Mouse (Mus musculus): Measurements from ENCODE around the gene Zfp142. TPM values are rescaled to one million over a fixed set of nuclear protein-coding genes. Genes with fewer than 3 reads are reported as not detected.

Zfp142 gene
- polyA plus RNA-seq, 1 experiment from 2014 or later = 10.2 TPM

DNA sequence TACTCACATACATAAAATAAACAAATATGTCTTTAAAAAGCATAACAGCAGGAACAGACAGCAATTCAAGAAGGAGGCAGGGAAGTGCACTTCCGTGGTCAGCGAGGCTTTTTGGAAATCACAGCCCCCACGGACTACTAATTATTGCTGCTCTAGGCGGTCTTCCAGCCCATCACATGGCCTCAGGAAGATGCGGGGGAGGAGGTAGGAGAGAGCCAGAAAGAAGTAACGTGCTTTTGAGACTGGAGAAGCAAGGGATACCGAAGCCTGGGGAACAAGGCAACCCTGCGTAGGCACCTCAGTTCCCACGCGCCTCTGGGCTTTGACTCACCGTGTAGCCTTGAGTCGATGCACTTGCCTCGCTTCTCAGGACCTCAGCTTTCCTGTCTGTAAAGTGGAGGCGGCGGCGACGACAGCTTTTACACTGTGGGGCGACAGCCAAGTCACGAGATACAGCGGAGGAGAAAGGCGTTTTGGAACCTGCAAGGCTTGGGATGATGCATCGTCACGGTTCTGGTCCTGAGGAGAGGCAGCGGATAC lies 743 bp downstream of the Zfp142 start:
- WGBS = under 1% methylated on average over 24 of the region's 24 CpGs
- H3K4me3 ChIP-seq (ENCODE audit: low read depth, low read length) = peak overlapping the region; percentile 93
- peak overlapping the region; percentile 67 for H3K27ac ChIP-seq (ENCODE audit: low read depth, low read length)
- peaks cover 13% of the 10 kb centered on the region for H3K4me1 ChIP-seq (ENCODE audit: control insufficient read depth, insufficient read depth, low read length)
- H3K4me2 ChIP-seq (ENCODE audit: low read depth) = peak overlapping the region; percentile 89
- H3K27me3 ChIP-seq (ENCODE audit: control insufficient read depth, insufficient read depth, low read length) = no peaks in the 10 kb centered on the region
- H3K36me3 ChIP-seq (ENCODE audit: control insufficient read depth, insufficient read depth, low read length) = peaks cover 5% of the 10 kb centered on the region; the same call in 1 of the 2 replicates
- no peak for DNase-seq (ENCODE audit: low spot score)
- no peak; the same call in 1 of the 2 replicates for ATAC-seq (ENCODE audit: insufficient read depth, low FRiP score, low TSS enrichment)
- H3K9ac ChIP-seq (ENCODE audit: low read length) = peak overlapping the region; percentile 79
- no peaks in the 10 kb centered on the region for H3K9me3 ChIP-seq (ENCODE audit: control insufficient read depth, low read length)

DNA sequence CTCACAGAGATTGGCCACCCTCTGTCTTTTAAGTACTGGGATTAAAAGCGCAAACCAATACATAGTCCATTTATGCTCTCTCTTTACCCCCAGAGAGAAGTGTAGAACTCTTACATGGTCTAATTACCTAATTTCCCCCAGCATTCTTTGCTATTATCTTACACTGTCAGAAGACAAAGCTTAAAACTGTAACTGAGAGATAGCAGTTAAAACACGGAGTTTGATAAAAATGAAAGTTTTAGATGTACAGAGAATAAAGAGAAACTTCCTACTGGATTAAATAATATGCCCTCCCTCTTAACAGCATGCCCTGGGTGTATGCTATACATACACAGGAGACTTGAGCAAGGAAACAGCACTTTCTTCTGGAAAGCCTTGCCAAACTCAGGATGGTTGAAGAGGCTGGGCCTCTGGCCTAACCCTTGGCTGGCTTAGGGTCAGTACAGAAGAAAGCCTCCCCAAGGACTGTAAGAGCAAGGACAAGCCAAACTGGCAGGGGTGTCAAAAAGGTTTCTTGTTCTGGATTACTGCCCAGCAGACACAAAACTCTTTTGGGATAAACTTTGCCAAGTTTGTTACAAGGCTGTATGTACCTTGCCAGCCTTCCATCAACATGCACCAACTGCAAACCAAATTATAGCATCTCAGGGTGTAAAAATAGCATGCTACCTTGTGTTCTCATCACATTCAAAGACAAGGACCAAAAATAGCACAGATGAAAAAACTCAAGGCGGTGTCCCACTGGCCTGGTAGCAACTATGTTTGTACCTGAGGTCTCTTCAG lies 3.2 kb downstream of the Zfp142 start:
- ATAC-seq (ENCODE audit: insufficient read depth, low FRiP score, low TSS enrichment) = no peak
- Histone ChIP-seq H3K9me3 (ENCODE audit: control insufficient read depth, low read length) (no peaks in the 10 kb centered on the region), H3K4me2 (ENCODE audit: low read depth) (no peak overlapping the region), H3K27me3 (ENCODE audit: control insufficient read depth, insufficient read depth, low read length) (no peaks in the 10 kb centered on the region), H3K4me1 (ENCODE audit: control insufficient read depth, insufficient read depth, low read length) (peaks cover 13% of the 10 kb centered on the region), H3K27ac (ENCODE audit: low read depth, low read length) (no peak overlapping the region), H3K4me3 (ENCODE audit: low read depth, low read length) (no peak overlapping the region), H3K36me3 (ENCODE audit: control insufficient read depth, insufficient read depth, low read length) (peaks cover 2% of the 10 kb centered on the region; the same call in 1 of the 2 replicates), H3K9ac (ENCODE audit: low read length) (no peak overlapping the region)
- WGBS = 93% methylated on average over 3 of the region's 3 CpGs
- no peak for DNase-seq (ENCODE audit: low spot score)

DNA sequence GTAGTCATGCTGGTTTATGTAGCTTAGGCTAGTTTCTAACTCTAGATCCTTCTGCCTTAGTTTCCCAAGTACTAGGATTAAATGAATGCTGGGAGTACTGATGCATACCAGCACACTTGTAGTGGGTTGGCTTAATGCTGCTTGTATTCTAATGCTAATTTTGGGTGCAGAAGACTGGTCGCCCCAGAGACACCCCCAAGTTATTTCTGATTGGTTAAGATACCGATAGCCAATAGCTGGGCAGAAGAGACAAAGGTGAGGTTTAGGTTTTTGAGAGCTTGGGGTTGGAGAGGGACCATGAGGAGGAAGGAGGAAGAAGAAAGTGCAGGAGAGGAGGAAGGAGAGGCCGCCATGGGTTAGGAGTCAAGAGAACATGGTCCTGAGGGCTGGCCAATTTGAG lies 5.4 kb downstream of the Zfp142 start:
- H3K27ac ChIP-seq (ENCODE audit: low read depth, low read length) = no peak overlapping the region
- peaks cover 10% of the 10 kb centered on the region for H3K36me3 ChIP-seq (ENCODE audit: control insufficient read depth, insufficient read depth, low read length)
- no peaks in the 10 kb centered on the region for H3K9me3 ChIP-seq (ENCODE audit: control insufficient read depth, low read length)
- DNase-seq (ENCODE audit: low spot score) = no peak
- no peaks in the 10 kb centered on the region for H3K27me3 ChIP-seq (ENCODE audit: control insufficient read depth, insufficient read depth, low read length)
- no peak overlapping the region for H3K4me2 ChIP-seq (ENCODE audit: low read depth)
- peaks cover 8% of the 10 kb centered on the region for H3K4me1 ChIP-seq (ENCODE audit: control insufficient read depth, insufficient read depth, low read length)
- no peak overlapping the region for H3K9ac ChIP-seq (ENCODE audit: low read length)
- 80% methylated on average over 3 of the region's 3 CpGs for WGBS
- ATAC-seq (ENCODE audit: insufficient read depth, low FRiP score, low TSS enrichment) = no peak
- H3K4me3 ChIP-seq (ENCODE audit: low read depth, low read length) = no peak overlapping the region

DNA sequence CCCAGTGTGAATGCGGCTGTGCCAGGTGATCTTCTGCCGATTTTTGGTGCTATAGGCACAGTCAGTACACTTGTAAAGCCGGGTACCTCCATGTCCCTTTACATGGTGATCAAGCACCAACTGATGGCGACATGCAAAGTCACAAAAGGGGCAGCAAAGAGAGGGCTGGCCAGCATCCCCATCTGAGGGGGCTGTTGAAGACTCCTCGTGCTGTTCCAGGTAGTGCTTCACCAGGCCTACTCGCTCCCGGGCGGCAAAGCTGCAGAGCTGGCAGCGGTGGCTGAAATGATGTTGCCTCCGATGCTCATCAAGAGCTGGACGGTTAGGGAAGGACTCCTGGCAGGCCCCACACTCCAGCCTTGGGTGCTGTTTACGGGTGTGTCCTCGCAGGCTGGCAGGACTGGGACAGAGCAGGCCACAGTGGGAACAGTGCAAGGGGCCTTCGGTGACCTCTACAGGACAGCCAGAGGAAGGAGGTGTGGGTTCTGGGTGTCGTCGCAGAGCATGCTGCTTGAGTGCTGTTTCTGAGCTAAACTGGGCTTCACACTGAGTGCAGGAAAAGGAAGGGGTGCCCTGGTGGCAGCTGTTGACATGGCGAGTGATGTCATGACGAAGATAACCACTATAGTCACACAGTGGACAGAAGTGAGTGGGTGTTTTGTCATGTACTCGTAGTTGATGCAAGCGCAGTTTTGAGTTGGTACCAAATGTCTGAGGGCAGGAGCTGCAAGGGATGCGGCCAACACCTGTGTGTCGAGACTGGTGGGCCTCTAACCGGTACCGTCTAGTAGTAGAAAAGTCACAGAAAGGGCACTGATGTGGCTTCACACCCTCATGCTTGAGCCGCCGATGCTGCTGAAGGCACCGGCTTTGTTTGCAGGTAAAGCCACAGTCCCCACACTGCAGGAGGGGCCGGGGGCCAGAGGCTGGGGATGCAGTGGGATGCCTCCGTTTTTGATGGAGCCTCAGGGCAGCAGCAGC lies 18.0 kb downstream of the Zfp142 start:
- Histone ChIP-seq H3K27ac (ENCODE audit: low read depth, low read length) (no peak overlapping the region), H3K9me3 (ENCODE audit: control insufficient read depth, low read length) (no peaks in the 10 kb centered on the region), H3K27me3 (ENCODE audit: control insufficient read depth, insufficient read depth, low read length) (no peaks in the 10 kb centered on the region), H3K36me3 (ENCODE audit: control insufficient read depth, insufficient read depth, low read length) (peaks cover 25% of the 10 kb centered on the region), H3K9ac (ENCODE audit: low read length) (no peak overlapping the region), H3K4me3 (ENCODE audit: low read depth, low read length) (no peak overlapping the region), H3K4me1 (ENCODE audit: control insufficient read depth, insufficient read depth, low read length) (no peaks in the 10 kb centered on the region), H3K4me2 (ENCODE audit: low read depth) (no peak overlapping the region)
- 91% methylated on average over 29 of the region's 29 CpGs for WGBS
- DNase-seq (ENCODE audit: low spot score) = no peak
- ATAC-seq (ENCODE audit: insufficient read depth, low FRiP score, low TSS enrichment) = no peak

DNA sequence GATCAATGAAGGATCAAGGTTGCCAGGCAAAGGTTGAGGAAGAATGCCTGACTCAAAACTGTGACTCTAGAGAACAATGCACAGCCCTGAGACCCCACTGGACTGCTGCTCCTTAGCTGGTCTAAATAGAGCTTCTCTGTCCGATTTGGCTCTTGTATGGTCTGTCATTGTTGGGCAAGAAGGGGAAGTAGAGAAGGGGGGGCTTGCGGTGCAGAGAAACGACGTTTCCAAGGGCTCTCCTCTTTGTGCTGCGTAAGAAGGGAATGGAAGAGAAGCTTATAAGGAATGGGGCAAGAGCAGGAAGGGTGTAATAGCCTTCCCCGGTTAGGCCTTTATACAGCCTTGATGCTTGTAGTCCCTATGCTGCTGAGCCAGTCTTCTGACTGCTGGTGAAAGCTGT lies 22.2 kb downstream of the Zfp142 start:
- Histone ChIP-seq H3K36me3 (ENCODE audit: control insufficient read depth, insufficient read depth, low read length) (peaks cover 18% of the 10 kb centered on the region), H3K27ac (ENCODE audit: low read depth, low read length) (no peak overlapping the region), H3K4me3 (ENCODE audit: low read depth, low read length) (no peak overlapping the region), H3K9ac (ENCODE audit: low read length) (no peak overlapping the region), H3K9me3 (ENCODE audit: control insufficient read depth, low read length) (no peaks in the 10 kb centered on the region), H3K4me2 (ENCODE audit: low read depth) (no peak overlapping the region), H3K27me3 (ENCODE audit: control insufficient read depth, insufficient read depth, low read length) (no peaks in the 10 kb centered on the region), H3K4me1 (ENCODE audit: control insufficient read depth, insufficient read depth, low read length) (no peaks in the 10 kb centered on the region)
- ATAC-seq (ENCODE audit: insufficient read depth, low FRiP score, low TSS enrichment) = no peak
- 88% methylated on average over 6 of the region's 6 CpGs for WGBS
- no peak for DNase-seq (ENCODE audit: low spot score)

DNA sequence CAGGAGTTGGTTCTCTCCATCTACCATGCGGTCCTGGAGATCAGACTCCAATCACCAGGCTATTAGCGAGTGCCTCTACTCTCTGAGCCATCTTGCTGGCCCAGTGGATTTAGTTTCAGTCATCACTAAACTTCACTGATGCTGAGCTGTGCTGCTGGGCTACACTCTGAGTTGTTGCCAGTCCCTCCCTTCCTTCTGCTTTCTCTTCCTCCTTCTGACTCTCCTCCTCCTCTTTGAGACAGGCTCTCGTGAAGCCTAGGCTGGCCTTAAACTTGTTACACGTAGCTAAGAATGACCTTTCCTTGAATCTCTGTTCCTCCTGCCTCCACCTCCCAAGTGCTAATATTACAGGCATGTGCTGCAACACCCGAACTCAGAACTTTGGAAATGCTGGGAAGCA lies 29.0 kb downstream of the Zfp142 start:
- Histone ChIP-seq H3K4me1 (ENCODE audit: control insufficient read depth, insufficient read depth, low read length) (no peaks in the 10 kb centered on the region), H3K36me3 (ENCODE audit: control insufficient read depth, insufficient read depth, low read length) (no peaks in the 10 kb centered on the region), H3K9me3 (ENCODE audit: control insufficient read depth, low read length) (no peaks in the 10 kb centered on the region), H3K27ac (ENCODE audit: low read depth, low read length) (no peak overlapping the region), H3K9ac (ENCODE audit: low read length) (no peak overlapping the region), H3K27me3 (ENCODE audit: control insufficient read depth, insufficient read depth, low read length) (no peaks in the 10 kb centered on the region), H3K4me2 (ENCODE audit: low read depth) (no peak overlapping the region), H3K4me3 (ENCODE audit: low read depth, low read length) (no peak overlapping the region)
- DNase-seq (ENCODE audit: low spot score) (no peak), ATAC-seq (ENCODE audit: insufficient read depth, low FRiP score, low TSS enrichment) (no peak)
- 86% methylated on average over 5 of the region's 5 CpGs for WGBS

DNA sequence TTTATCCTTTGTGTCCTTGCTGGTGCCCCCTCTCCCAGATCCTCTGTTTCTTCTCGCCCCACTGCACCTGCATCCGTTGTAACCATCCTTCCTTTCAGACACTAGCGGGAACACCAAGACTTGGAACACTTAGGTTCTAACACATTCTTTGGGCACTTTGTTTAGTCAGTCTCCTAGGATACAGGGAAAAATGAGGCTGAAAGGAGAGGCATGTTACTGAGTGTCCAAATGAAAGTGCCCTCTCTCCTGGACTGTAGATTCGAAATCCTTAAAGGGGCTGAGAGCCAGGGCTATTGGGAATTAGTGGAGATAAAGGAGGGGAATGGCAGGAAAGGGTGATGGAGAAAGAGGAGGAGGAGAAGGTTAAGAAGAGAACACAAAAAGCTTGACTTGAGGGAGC lies 43.9 kb downstream of the Zfp142 start, which contains the start of gene Usp37:
Usp37 (minus strand) TSS at position 101 of the 400 bp plus-strand sequence.
- DNase-seq (ENCODE audit: low spot score) (no peak), ATAC-seq (ENCODE audit: insufficient read depth, low FRiP score, low TSS enrichment) (no peak)
- H3K27ac ChIP-seq (ENCODE audit: low read depth, low read length) = no peak within 1 kb of the TSS
- H3K36me3 ChIP-seq (ENCODE audit: control insufficient read depth, insufficient read depth, low read length) = no peaks in the 10 kb centered on the region
- no peaks in the 10 kb centered on the region for H3K27me3 ChIP-seq (ENCODE audit: control insufficient read depth, insufficient read depth, low read length)
- no peak within 1 kb of the TSS for H3K4me2 ChIP-seq (ENCODE audit: low read depth)
- 41% methylated on average over 4 of the region's 4 CpGs for WGBS
- no peaks in the 10 kb centered on the region for H3K9me3 ChIP-seq (ENCODE audit: control insufficient read depth, low read length)
- H3K9ac ChIP-seq (ENCODE audit: low read length) = no peak within 1 kb of the TSS
- H3K4me1 ChIP-seq (ENCODE audit: control insufficient read depth, insufficient read depth, low read length) = peaks cover 6% of the 10 kb centered on the region; the same call in 1 of the 2 replicates
- H3K4me3 ChIP-seq (ENCODE audit: low read depth, low read length) = no peak within 1 kb of the TSS

DNA sequence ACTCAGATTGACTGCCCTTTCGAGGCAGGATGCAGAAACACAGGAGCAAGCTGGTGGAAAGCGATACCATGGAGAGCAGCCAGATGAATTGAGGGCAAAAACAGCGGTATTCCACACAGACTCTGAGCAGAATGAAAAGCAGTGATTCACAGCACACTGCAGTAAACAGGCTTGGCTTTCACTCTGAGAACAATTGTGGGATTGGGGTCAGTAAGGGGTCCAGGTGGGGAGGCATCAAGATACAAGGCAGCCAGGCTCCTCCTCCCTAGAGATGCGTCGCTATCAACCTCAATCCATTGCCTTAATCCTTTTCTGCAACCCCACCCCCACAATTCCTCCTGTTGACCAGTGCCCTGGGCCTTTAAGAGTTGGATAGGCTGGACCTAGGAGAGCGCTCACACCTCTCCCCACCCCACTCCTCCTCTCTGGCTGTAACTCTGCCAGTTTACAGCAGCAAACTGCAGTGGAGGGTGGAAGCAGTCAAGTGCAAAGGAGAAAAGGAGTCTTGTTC lies 45.5 kb downstream of the Zfp142 start, which contains the start of gene Plcd4:
Plcd4 (plus strand) TSS at position 438 of the 511 bp plus-strand sequence.
- no peak within 1 kb of the TSS for H3K4me3 ChIP-seq (ENCODE audit: low read depth, low read length)
- no peaks in the 10 kb centered on the region for H3K36me3 ChIP-seq (ENCODE audit: control insufficient read depth, insufficient read depth, low read length)
- H3K4me1 ChIP-seq (ENCODE audit: control insufficient read depth, insufficient read depth, low read length) = peaks cover 6% of the 10 kb centered on the region; the same call in 1 of the 2 replicates
- no peaks in the 10 kb centered on the region for H3K27me3 ChIP-seq (ENCODE audit: control insufficient read depth, insufficient read depth, low read length)
- no peak within 1 kb of the TSS for H3K27ac ChIP-seq (ENCODE audit: low read depth, low read length)
- ATAC-seq (ENCODE audit: insufficient read depth, low FRiP score, low TSS enrichment) = no peak
- H3K9ac ChIP-seq (ENCODE audit: low read length) = peak within 1 kb of the TSS; percentile 26; the same call in 1 of the 2 replicates
- H3K9me3 ChIP-seq (ENCODE audit: control insufficient read depth, low read length) = no peaks in the 10 kb centered on the region
- H3K4me2 ChIP-seq (ENCODE audit: low read depth) = no peak within 1 kb of the TSS
- 5% methylated on average over 6 of the region's 6 CpGs for WGBS
- DNase-seq (ENCODE audit: low spot score) = no peak
